Mouse (Mus musculus) small intestine, adult 2 months (tissue): ENCODE measurements around the gene Ehbp1l1. TPM values are rescaled to one million over a fixed set of nuclear protein-coding genes. Genes with fewer than 3 reads are reported as not detected.

Experiments used
- H3K27ac ChIP-seq: fragments of 200-500 bp; 2 replicates; pipeline ENCODE4 v1.5.1; 2012; ENCODE audit warnings: low read depth, low read length, control low read depth, inconsistent platforms; ENCODE audit not compliant: insufficient read depth
- H3K27me3 ChIP-seq: fragments of 200-500 bp; 2 replicates; pipeline ENCODE4 v1.6.1; 2012; ENCODE audit warnings: mild to moderate bottlenecking, moderate library complexity, low read length, inconsistent platforms; ENCODE audit not compliant: control insufficient read depth, insufficient read depth
- H3K36me3 ChIP-seq: fragments of 200-500 bp; 2 replicates; pipeline ENCODE4 v1.6.1; 2012; ENCODE audit warnings: mild to moderate bottlenecking, low read length, control low read depth, inconsistent platforms; ENCODE audit not compliant: control insufficient read depth, insufficient read depth
- H3K4me1 ChIP-seq: fragments of 200-500 bp; 2 replicates; pipeline ENCODE4 v1.6.1; 2012; ENCODE audit warnings: low read length, inconsistent platforms, mixed read lengths; ENCODE audit not compliant: control insufficient read depth, insufficient read depth, insufficient read length
- H3K4me3 ChIP-seq: fragments of 200-500 bp; 2 replicates; pipeline ENCODE4 v1.5.1; 2012; ENCODE audit warnings: low read depth, mild to moderate bottlenecking, control low read depth, inconsistent platforms, low read length, moderate library complexity
- CTCF ChIP-seq: fragments of 200-500 bp; IDR thresholded peaks from 2 replicates; pipeline ENCODE4 v1.5.1; 2012; ENCODE audit warnings: low read depth, mild to moderate bottlenecking, control low read depth, inconsistent platforms, low read length, moderate library complexity, mixed read lengths; ENCODE audit not compliant: insufficient replicate concordance, insufficient read length; ENCODE audit errors: extremely low read depth
- POLR2A ChIP-seq: fragments of 200-500 bp; IDR thresholded peaks from 2 replicates; pipeline ENCODE4 v1.6.1; 2012; ENCODE audit warnings: low read depth, mild to moderate bottlenecking, control low read depth, inconsistent platforms, low read length, moderate library complexity
- WGBS: fragments of 180-500 bp; shearing (Covaris S2); methylation state at CpG from one replicate; pipeline ENCODE4 v1.1.7; 2018; 5-methylcytosine and 5-hydroxymethylcytosine counted together
- polyA plus RNA-seq: library from polyadenylated mRNA; depleted of rRNA; stranded (reverse); fragments of >200 nt; gene quantifications from 2 replicates; pipeline ENCODE4 v1.2.3, GENCODE M21; 2012; rRNA removed

The Ehbp1l1 gene
- polyA plus RNA-seq, 1 experiment: 100 TPM

GRCm38 (mm10) chr19:5665465-5665864 is 60.7 kb downstream of the Ehbp1l1 start:
- no peak for TF ChIP-seq CTCF
- no peak for TF ChIP-seq POLR2A
- 88% methylated on average over 15 of the region's 15 CpGs for WGBS
- H3K27ac ChIP-seq: no peak overlapping the region
- peaks cover 34% of the 10 kb centered on the region for H3K36me3 ChIP-seq
- no peaks in the 10 kb centered on the region for H3K27me3 ChIP-seq
- peaks cover 7% of the 10 kb centered on the region for H3K4me1 ChIP-seq
- no peak overlapping the region for H3K4me3 ChIP-seq

DNA sequence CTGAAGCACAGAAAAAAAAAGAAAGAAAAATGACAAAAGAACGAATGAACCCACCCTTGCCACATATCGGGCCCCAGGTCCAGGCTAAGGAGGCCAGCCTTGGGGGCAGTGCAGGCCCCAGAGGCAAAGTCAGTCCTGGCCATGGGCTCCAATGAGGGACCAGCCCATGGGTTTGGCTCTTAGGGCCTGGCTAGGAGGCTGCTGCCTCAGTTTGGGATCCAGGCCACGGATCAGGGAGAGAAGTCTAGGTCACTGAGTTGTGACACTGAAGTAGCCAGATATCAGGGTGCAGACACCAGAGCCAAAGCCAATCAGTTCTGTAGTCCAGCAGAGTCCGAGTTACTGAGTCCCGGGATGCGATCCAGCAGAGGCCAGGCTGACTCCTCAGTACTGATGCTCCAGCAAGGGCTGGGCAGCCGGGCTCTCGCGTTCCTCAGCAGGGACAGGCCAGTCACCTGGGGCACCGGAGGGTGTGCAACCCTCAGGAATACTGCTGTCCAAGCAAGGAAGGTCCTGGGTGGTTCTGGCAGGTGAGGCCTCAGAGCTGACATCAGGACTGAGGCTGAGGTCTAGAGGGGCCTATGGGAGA is 61.4 kb downstream of the Ehbp1l1 start:
- Histone ChIP-seq H3K36me3 (peaks cover 31% of the 10 kb centered on the region), H3K27ac (no peak overlapping the region), H3K4me3 (no peak overlapping the region), H3K4me1 (peaks cover 7% of the 10 kb centered on the region), H3K27me3 (no peaks in the 10 kb centered on the region)
- TF ChIP-seq CTCF (no peak), POLR2A (no peak)
- 95% methylated on average over 10 of the region's 10 CpGs for WGBS

- H3K27ac ChIP-seq: peak within 1 kb of the TSS; percentile 47
- WGBS: 4% methylated on average over 32 of the region's 32 CpGs
- no peaks in the 10 kb centered on the region for H3K27me3 ChIP-seq
- peaks cover 30% of the 10 kb centered on the region for H3K36me3 ChIP-seq
- H3K4me3 ChIP-seq: peak within 1 kb of the TSS; percentile 70
- peak; percentile 61; the same call in 1 of the 2 replicates for TF ChIP-seq POLR2A
- TF ChIP-seq CTCF: no peak
- peaks cover 7% of the 10 kb centered on the region for H3K4me1 ChIP-seq
Measured at GRCm38 (mm10) chr19:5662981-5663913, 62.9 kb downstream of the Ehbp1l1 start, which contains the start of gene Sipa1. TSS of gene Sipa1 (minus strand) at chr19:5663707.

GRCm38 (mm10) chr19:5662310-5662709 is 63.8 kb downstream of the Ehbp1l1 start:
- H3K27ac ChIP-seq: peak overlapping the region; percentile 83
- peak overlapping the region; percentile 70 for H3K4me3 ChIP-seq
- H3K4me1 ChIP-seq: peaks cover 7% of the 10 kb centered on the region
- no peak for TF ChIP-seq CTCF
- TF ChIP-seq POLR2A: no peak
- peaks cover 26% of the 10 kb centered on the region for H3K36me3 ChIP-seq
- WGBS: 74% methylated on average over 8 of the region's 8 CpGs
- no peaks in the 10 kb centered on the region for H3K27me3 ChIP-seq

- Histone ChIP-seq H3K27ac (peak overlapping the region; percentile 83), H3K4me3 (peak overlapping the region; percentile 57)
Measured at GRCm38 (mm10) chr19:5660942-5661751, 65.0 kb downstream of the Ehbp1l1 start.

More at GRCm38 (mm10) chr19:5660942-5661751, 65.0 kb downstream of the Ehbp1l1 start:
- Histone ChIP-seq H3K36me3 (peaks cover 15% of the 10 kb centered on the region), H3K4me1 (peaks cover 7% of the 10 kb centered on the region), H3K27me3 (no peaks in the 10 kb centered on the region)
- no peak for TF ChIP-seq CTCF
- TF ChIP-seq POLR2A: no peak
- WGBS: 73% methylated on average over 16 of the region's 16 CpGs

Other genes starting within 250 kb of the Ehbp1l1 start
- 19.9 and 29.1 TPM in 2 replicates for gene Mus81, start 237.9 kb downstream of the Ehbp1l1 start, polyA plus RNA-seq
- 320 and 703 TPM in 2 replicates for gene Cfl1, start 235.9 kb downstream of the Ehbp1l1 start, polyA plus RNA-seq
- gene 1700020D05Rik, start 222.5 kb downstream of the Ehbp1l1 start, polyA plus RNA-seq: 0.19 TPM in 1 of 2 replicates, not detected in the other
- gene Snx32, start 215.8 kb downstream of the Ehbp1l1 start, polyA plus RNA-seq: 1.7 and 3.2 TPM in 2 replicates
- 28.5 and 55.3 TPM in 2 replicates for gene Ovol1, start 165.7 kb downstream of the Ehbp1l1 start, polyA plus RNA-seq
- gene Ap5b1, start 158.3 kb downstream of the Ehbp1l1 start, polyA plus RNA-seq: 20.2 and 37.1 TPM in 2 replicates
- gene Rnaseh2c, start 124.4 kb downstream of the Ehbp1l1 start, polyA plus RNA-seq: 47.0 and 68.0 TPM in 2 replicates
- 19.0 and 40.4 TPM in 2 replicates for gene Kat5, start 116.1 kb downstream of the Ehbp1l1 start, polyA plus RNA-seq
- 35.8 and 61.0 TPM in 2 replicates for gene Rela, start 88.8 kb downstream of the Ehbp1l1 start, polyA plus RNA-seq
- 35.1 and 54.0 TPM in 2 replicates for gene Sipa1, start 62.6 kb downstream of the Ehbp1l1 start, polyA plus RNA-seq
- gene Map3k11, start 37.6 kb downstream of the Ehbp1l1 start, polyA plus RNA-seq: 65.8 and 169 TPM in 2 replicates
- 85.4 and 150 TPM in 2 replicates for gene Pcnx3, start 37.4 kb downstream of the Ehbp1l1 start, polyA plus RNA-seq
- 0.57 TPM in 1 of 2 replicates, not detected in the other for gene Kcnk7, start 21.9 kb downstream of the Ehbp1l1 start, polyA plus RNA-seq
- gene Fam89b, start 3.3 kb upstream of the Ehbp1l1 start, polyA plus RNA-seq: 69.8 and 126 TPM in 2 replicates
- gene Ltbp3, start 14.6 kb upstream of the Ehbp1l1 start, polyA plus RNA-seq: 28.2 and 30.2 TPM in 2 replicates
- gene Scyl1, start 45.1 kb upstream of the Ehbp1l1 start, polyA plus RNA-seq: 37.1 and 52.5 TPM in 2 replicates
- gene Frmd8, start 149.0 kb upstream of the Ehbp1l1 start, polyA plus RNA-seq: 32.1 and 62.1 TPM in 2 replicates
- 207 and 241 TPM in 2 replicates for gene Slc25a45, start 151.5 kb upstream of the Ehbp1l1 start, polyA plus RNA-seq
- 0.90 and 2.0 TPM in 2 replicates for gene Tigd3, start 167.8 kb upstream of the Ehbp1l1 start, polyA plus RNA-seq
- 34.1 and 64.3 TPM in 2 replicates for gene Dpf2, start 186.7 kb upstream of the Ehbp1l1 start, polyA plus RNA-seq
- gene Cdc42ep2, start 198.5 kb upstream of the Ehbp1l1 start, polyA plus RNA-seq: 10.3 and 30.6 TPM in 2 replicates
- 14.2 and 40.8 TPM in 2 replicates for gene Pola2, start 237.9 kb upstream of the Ehbp1l1 start, polyA plus RNA-seq